Mouse (Mus musculus) CH12.LX (cell line): ENCODE results near the gene 4930442H23Rik.
A peak's percentile ranks its signal among the peaks of the same experiment; 100 is the strongest.

Experiments used
- CHD2 ChIP-seq: IDR thresholded peaks from 2 replicates; pipeline ENCODE4 v1.6.1; 2011; ENCODE audit warnings: low read length, improper control_type of control experiment
- CTCF ChIP-seq, 2 experiments: IDR thresholded peaks in 1 of 2; conservative IDR thresholded peaks in 1 of 2; 2 replicates each; pipeline ENCODE4 v1.5.1; 2011 to 2012; ENCODE audit warnings: low read depth in 2 of 2, low read length in 2 of 2, improper control_type of control experiment in 1 of 2, inconsistent platforms in 1 of 2, mild to moderate bottlenecking in 1 of 2, moderate library complexity in 1 of 2
- ELF1 ChIP-seq: IDR thresholded peaks from 2 replicates; pipeline ENCODE4 v1.6.1; 2014; ENCODE audit warnings: low read depth, mild to moderate bottlenecking, inconsistent platforms, low read length, improper control_type of control experiment
- EP300 ChIP-seq: IDR thresholded peaks from 2 replicates; pipeline ENCODE4 v1.6.1; 2011; ENCODE audit warnings: low read length, improper control_type of control experiment
- HCFC1 ChIP-seq: IDR thresholded peaks from 2 replicates; pipeline ENCODE4 v1.6.1; 2012; ENCODE audit warnings: low read depth, mild to moderate bottlenecking, inconsistent platforms, low read length, improper control_type of control experiment
- MAX ChIP-seq: IDR thresholded peaks from 2 replicates; pipeline ENCODE4 v1.6.1; 2011; ENCODE audit warnings: low read length, improper control_type of control experiment
- MAZ ChIP-seq: IDR thresholded peaks from 2 replicates; pipeline ENCODE4 v1.6.1; 2012; ENCODE audit warnings: low read depth, mild to moderate bottlenecking, inconsistent platforms, low read length, improper control_type of control experiment, moderate library complexity
- MEF2A ChIP-seq: IDR thresholded peaks from 2 replicates; pipeline ENCODE4 v1.6.1; 2014; ENCODE audit warnings: low read depth, mild to moderate bottlenecking, inconsistent platforms, low read length, improper control_type of control experiment, borderline replicate concordance
- POLR2A ChIP-seq: IDR thresholded peaks from 2 replicates; pipeline ENCODE4 v1.6.1; 2011; ENCODE audit warnings: low read depth, mild to moderate bottlenecking, improper control_type of control experiment, low read length
- POLR2AphosphoS2 ChIP-seq: IDR thresholded peaks from 2 replicates; pipeline ENCODE4 v1.6.1; 2011; ENCODE audit warnings: low read depth, low read length, improper control_type of control experiment
- SIN3A ChIP-seq: IDR thresholded peaks from 2 replicates; pipeline ENCODE4 v1.6.1; 2012; ENCODE audit warnings: low read length, improper control_type of control experiment, inconsistent platforms
- TCF12 ChIP-seq: IDR thresholded peaks from 2 replicates; pipeline ENCODE4 v1.6.1; 2014; ENCODE audit warnings: low read depth, mild to moderate bottlenecking, inconsistent platforms, low read length, improper control_type of control experiment
- ZKSCAN1 ChIP-seq: IDR thresholded peaks from 2 replicates; pipeline ENCODE4 v1.6.1; 2012; ENCODE audit warnings: low read depth, inconsistent platforms, low read length, improper control_type of control experiment, borderline replicate concordance
- ZNF384 ChIP-seq: IDR thresholded peaks from 2 replicates; pipeline ENCODE4 v1.6.1; 2012; ENCODE audit warnings: low read depth, low read length, improper control_type of control experiment, inconsistent platforms

DNA sequence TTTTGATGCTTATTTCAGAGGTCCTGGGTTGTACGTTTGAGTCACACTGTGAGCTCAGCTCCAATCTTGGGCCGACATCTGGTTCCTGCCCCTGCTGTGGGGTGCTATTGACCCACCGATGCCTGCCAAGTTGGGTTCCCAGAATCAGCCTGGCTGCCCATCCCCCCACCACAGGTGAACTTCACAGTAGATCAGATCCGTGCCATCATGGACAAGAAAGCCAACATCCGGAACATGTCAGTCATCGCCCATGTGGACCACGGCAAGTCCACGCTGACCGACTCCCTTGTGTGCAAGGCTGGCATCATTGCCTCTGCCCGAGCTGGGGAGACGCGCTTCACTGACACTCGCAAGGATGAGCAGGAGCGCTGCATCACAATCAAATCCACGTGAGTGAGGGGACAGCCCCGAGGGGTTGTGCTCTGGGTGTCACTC, 6.1 kb downstream of the 4930442H23Rik start:
- TF ChIP-seq ELF1 (no peak), CTCF (conservative IDR thresholded peaks at IDR 0.05 in 1 of 2, IDR thresholded peaks at IDR 0.05 in 1 of 2; ENCODE audit: low read depth in 2 of 2, low read length in 2 of 2) (no peak), MEF2A (no peak), ZKSCAN1 (no peak), ZNF384 (no peak), POLR2A (0 out of 2 replicates have a peak, but pooled peaks have one; percentile 4), POLR2AphosphoS2 (no peak), SIN3A (no peak; the same call in 1 of the 2 replicates), MAZ (no peak), MAX (no peak; the same call in 1 of the 2 replicates), EP300 (no peak), TCF12 (0 out of 2 replicates have a peak, but pooled peaks have one; percentile 18), CHD2 (peak; percentile 60), HCFC1 (no peak)
